Mouse (Mus musculus): ENCODE measurements at regions not wholly inside any gene's neighbourhood (a gene's known extent, or its start where the extent isn't known, plus 50 kb on each side); places are given as distances from the start of the nearest gene placed in this dataset.
A peak's percentile ranks its signal among the peaks of the same experiment; 100 is the strongest.

DNA sequence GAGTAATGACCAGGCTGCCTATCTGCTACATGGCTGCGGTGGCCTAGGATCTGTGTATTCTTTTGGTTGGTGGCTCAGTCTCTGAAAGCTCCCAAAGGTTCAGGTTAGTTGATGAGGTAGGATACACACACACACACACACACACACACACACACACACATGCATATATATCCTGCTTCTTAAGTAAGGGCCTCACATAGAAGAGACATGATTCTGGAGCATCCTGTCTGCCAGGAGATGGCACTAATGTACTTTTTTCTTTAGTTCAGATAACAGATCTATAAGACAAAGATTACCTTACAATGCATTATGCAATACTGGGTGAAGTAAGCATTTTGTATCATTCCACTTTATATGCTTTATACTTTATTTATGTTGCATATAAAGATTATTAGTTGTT is 149.8 kb downstream of the Ankrd7 start:
- H3K4me3 ChIP-seq (ENCODE audit: low read depth, low read length): no peak overlapping the region
- no peak overlapping the region for H3K4me2 ChIP-seq (ENCODE audit: low read depth)
- WGBS: 95% methylated on average over 1 of the region's 1 CpGs
- H3K27ac ChIP-seq (ENCODE audit: low read depth, low read length): no peak overlapping the region
- no peaks in the 10 kb centered on the region for H3K27me3 ChIP-seq (ENCODE audit: insufficient read depth, low read length)
- ATAC-seq: peak; percentile 84
- H3K36me3 ChIP-seq (ENCODE audit: insufficient read depth): no peaks in the 10 kb centered on the region
- DNase-seq: peak; percentile 61
- peak; percentile 64 for TF ChIP-seq CTCF (IDR thresholded peaks at IDR 0.05; ENCODE audit: low read depth)
- H3K4me1 ChIP-seq (ENCODE audit: insufficient read depth): no peaks in the 10 kb centered on the region
- H3K9ac ChIP-seq: no peak overlapping the region
- H3K9me3 ChIP-seq (ENCODE audit: low read length): no peaks in the 10 kb centered on the region

DNA sequence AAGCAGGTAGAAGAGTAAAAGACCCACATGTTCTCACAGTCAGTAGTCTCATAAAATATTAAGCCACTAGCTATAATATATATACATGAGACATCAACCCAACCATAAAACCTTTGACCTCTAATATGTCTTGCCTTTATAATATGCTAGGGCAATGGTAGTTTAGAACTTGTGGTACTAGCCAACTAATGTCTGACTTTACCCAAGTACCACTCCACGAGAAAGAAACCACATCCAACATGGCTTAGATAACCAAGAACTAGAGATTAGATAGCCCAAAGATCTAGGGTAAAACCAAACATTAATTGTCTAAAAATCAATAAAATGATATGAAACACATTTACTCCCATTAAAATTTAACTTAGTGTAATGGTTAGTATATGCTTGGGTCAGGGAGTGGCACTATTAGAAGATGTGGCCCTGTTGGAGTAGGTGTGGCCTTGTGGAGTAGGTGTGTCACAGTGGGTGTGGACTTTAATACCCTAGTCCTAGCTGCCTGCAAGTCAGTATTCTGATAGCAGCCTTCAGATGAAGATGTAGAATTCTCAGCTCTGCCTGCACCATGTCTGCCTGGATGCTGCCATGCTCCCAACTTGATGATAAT is 152.2 kb downstream of the Ankrd7 start:
- no peak overlapping the region for H3K4me2 ChIP-seq (ENCODE audit: low read depth)
- H3K4me1 ChIP-seq (ENCODE audit: insufficient read depth): no peaks in the 10 kb centered on the region
- no peaks in the 10 kb centered on the region for H3K9me3 ChIP-seq (ENCODE audit: low read length)
- H3K27me3 ChIP-seq (ENCODE audit: insufficient read depth, low read length): no peaks in the 10 kb centered on the region
- H3K9ac ChIP-seq: no peak overlapping the region
- no peak overlapping the region for H3K27ac ChIP-seq (ENCODE audit: low read depth, low read length)
- no peak for DNase-seq
- no peaks in the 10 kb centered on the region for H3K36me3 ChIP-seq (ENCODE audit: insufficient read depth)
- ATAC-seq: no peak
- H3K4me3 ChIP-seq (ENCODE audit: low read depth, low read length): no peak overlapping the region
- 86% methylated on average over 1 of the region's 1 CpGs for WGBS
- TF ChIP-seq CTCF (IDR thresholded peaks at IDR 0.05; ENCODE audit: low read depth): no peak

DNA sequence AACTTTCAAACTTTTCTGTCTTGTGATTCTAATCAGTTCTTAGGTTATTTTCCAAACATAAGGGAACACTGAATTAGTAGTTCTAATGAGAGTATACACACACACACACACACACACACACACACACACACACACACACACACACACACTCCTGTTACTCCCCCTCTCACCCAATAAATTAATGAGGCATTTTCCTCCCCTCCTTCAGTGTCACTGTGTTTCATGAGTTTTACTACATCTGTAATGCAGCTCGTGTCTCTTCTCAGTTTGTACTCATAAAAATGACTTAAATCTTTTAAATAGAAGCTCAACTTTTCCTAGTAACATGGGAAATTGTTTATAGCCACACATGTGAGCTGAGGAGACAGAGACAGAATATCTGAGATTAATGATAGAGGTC is 168.2 kb downstream of the Ankrd7 start:
- Histone ChIP-seq H3K27me3 (ENCODE audit: insufficient read depth, low read length) (no peaks in the 10 kb centered on the region), H3K27ac (ENCODE audit: low read depth, low read length) (no peak overlapping the region), H3K36me3 (ENCODE audit: insufficient read depth) (no peaks in the 10 kb centered on the region), H3K9ac (no peak overlapping the region), H3K4me2 (ENCODE audit: low read depth) (no peak overlapping the region), H3K4me1 (ENCODE audit: insufficient read depth) (no peaks in the 10 kb centered on the region), H3K4me3 (ENCODE audit: low read depth, low read length) (no peak overlapping the region), H3K9me3 (ENCODE audit: low read length) (no peaks in the 10 kb centered on the region)
- DNase-seq (no peak), ATAC-seq (no peak)
- no peak for TF ChIP-seq CTCF (IDR thresholded peaks at IDR 0.05; ENCODE audit: low read depth)
- 58% methylated on average over 1 of the region's 1 CpGs for WGBS
